Mouse (Mus musculus) kidney, adult 8-10 months (tissue): ENCODE results near the gene Rnf2.
"Not testable (repeated sequence)": the region's sequence is repeated elsewhere in the genome, so short reads cannot be mapped to it uniquely, and the experiment has no call there.

Source experiments
- DNase-seq, 2 experiments: peaks; one replicate each; pipeline ENCODE4 v3.0.0; 2022

The Rnf2 gene

DNA sequence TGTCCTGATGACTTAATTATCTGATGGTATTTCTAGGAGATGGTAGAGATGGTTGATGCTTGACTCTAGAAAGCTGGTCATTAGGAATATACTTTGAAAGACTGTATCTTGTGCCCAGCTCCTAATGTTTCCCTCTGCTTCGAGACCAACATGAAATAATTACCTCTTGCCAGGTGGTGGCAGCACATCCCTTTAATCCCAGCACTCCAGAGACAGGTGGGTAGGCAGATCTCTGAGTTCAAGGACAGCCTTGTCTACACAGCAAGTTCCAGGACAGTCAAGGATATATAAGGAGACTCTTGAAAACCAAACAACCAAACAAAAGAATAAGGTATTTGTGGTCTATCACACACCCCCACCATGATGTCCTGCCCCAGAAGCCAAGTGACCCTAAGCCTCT is 17.2 kb downstream of the Rnf2 start:
- peak; percentile 15 to 33 for DNase-seq

DNA sequence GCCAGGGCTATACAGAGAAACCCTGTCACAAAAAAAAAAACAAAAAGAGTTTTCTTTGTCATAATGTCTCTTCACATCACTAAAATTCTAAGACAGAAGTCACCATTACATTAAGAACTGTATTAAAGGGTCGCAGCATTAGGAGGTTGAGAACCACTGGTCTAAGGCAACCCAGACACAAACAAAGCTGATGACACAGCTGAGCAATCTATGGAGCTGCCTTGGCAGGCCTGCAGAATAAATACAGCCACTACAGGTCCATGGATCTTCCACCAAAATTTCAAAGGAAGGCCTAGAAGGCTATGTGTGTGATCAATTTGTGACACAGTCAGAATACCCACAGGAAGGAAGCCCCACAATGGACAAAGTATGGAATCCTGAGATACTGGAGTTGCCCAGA is 18.3 kb downstream of the Rnf2 start:
- no peak for DNase-seq

DNA sequence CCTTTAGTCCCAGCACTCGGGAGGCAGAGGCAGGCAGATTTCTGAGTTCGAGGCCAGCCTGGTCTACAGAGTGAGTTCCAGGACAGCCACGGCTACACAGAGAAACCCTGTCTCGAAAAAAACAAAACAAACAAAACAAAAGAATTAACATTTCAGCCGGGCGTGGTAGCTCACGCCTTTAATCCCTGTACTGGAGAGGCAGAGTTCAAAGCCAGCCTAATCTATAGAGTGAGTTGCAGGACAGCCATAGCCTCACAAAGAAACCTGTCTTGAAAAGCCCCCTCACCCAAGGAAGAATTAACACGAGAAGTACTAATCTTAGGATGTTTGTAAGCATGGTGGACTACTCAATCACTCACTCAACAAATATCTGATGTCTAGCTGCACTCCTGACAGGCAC is 28.4 kb downstream of the Rnf2 start:
- not testable (repeated sequence) for DNase-seq

DNA sequence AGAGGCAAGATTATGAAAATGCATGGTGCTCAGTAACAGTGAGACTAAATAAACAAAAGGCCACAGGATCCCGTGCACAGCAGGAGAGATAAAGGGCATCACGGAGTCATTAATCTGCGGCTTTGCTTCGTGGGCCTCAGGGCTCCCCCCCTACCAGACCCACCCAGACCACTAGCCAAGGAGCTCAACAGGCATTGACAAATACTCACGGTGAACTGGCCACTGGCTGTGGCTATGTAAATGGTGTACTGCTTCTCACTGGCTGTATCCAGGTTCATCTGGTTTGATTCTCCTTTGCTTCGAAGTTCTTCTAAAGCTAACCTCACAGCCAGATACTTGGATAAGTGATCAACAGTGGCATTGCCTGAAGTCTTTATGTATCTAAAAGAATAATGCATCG is 29.3 kb downstream of the Rnf2 start:
- DNase-seq, result no peak

DNA sequence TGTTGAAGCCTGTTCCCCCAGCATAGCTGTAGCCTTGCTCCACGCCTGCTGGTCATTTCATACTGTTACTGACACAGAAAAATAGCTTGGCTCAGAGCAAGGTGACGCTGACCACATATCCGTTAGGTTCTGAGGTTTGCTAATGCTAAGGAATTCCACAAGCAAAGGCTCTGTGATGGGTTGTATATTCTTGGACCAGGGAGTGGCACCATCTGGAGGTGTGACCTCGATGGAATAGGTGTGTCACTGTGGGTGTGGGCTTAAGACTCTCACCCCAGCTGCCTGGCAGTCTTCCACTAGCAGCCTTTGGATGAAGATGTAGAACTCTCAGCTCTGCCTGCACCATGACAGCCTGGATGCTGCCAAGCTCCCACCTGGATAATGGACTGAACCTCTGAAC is 34.2 kb downstream of the Rnf2 start:
- no peak for DNase-seq

DNA sequence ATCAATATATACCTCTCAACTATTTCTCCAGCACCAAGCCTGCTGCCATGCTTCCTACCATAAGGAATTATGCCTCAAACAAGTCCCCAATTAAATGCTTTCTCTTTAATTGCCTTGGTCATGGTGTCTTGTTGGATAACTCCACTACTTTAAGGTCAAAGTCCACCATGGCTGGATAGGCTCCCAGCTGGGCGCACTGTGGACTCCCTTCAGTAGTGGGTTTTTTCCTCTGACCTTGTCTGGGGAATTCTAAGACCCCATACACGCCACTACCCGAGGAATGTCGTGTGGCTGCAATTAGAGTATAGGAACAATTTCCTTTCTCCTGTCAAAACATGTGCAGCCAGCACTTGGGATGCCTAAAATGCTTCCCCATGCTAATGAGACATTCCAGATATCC is 35.8 kb downstream of the Rnf2 start:
- DNase-seq, result peak; percentile 59 to 68

DNA sequence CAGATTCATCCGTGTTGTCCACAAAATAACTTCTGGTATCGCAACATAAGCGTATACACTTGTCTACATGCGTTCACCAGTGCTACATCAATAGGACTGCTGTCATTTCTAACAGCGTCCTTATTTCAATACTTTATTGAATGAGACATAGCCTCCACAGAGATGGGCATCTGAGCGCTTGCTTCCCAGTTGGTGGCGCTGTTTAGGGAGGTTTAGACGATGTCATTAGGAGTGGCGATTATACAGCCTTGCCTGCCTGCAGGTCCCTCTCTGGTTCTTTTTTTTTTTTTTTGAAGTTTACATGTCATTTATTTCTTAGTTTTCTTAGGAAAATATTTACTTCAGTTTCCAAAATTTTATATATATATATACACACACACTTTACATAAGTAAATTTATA is 39.5 kb downstream of the Rnf2 start:
- DNase-seq, result no peak

DNA sequence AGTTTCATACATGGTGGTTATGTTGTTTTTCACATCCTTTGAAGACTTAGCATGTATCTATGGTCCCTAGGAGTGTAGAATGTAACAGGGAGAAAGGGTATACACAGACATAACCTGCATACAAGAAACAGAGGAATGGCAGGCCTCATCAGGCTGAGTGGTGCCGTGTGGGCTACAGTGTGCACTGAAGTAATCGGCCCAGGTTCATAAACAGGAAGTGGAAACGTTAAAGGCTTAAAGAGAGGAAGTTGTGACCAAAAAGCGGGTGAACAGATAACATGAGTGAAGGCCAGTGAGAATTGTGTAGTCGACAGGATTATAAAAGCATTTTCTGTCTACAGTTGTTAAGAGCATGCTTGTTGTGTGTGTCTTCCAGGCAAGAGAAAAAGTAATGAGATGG is 43.7 kb downstream of the Rnf2 start:
- DNase-seq, result no peak

DNA sequence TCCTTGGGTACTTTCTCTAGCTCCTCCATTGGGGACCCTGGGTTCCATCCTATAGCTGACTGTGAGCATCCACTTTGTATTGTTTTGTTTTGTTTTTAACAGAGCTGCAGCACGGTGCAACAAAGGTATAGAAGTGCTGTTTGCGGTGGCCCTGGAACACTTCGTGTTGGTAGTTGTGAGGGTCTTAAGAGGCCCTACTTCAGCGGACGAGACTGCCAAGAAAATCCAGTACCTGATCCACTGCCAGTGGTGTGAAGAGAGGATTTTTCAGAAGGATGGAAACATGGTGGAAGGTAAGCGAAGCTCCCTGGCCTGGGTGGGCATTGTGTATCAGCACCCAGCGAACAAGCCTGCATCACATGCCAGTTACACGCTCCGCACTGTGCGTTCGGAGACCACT is 48.8 kb downstream of the Rnf2 start:
- no peak for DNase-seq

DNA sequence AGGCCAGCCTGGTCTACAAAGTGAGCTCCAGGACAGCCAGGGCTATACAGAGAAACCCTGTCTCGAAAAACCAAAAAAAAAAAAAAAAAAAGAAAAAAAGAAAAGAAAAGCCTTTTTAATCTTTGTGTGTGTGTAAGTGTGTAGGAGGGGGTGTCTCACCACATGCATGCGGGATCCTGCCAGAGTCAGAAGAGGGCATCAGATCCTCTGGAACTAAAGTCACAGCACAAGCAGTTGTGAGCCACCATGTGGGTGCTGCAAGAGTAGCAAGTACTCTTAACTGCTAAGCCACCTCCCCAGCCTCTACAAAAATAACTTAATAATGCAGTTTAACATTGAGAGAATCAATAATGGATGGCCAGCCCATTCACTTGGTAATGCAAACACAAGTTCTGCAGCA is 49.9 kb downstream of the Rnf2 start:
- no peak for DNase-seq

DNA sequence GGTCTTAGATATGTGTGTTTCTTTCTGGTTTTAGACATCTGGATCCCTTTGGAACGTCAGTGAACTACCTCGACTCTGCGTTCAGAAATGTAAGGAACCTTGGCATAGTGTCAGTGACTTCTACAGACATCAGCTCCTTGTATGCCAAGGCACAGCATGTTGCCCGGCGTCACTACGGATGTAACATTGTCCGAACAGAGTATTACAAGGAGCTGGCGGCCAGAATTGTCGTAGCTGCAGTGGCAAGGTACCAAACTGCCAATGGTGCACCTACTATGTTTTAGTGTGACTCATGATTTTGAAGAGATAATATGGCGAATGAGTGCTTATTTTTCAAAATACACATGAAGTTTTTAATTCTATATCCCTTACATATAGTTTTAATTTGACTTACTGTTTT is 50.9 kb downstream of the Rnf2 start:
- DNase-seq, result no peak

DNA sequence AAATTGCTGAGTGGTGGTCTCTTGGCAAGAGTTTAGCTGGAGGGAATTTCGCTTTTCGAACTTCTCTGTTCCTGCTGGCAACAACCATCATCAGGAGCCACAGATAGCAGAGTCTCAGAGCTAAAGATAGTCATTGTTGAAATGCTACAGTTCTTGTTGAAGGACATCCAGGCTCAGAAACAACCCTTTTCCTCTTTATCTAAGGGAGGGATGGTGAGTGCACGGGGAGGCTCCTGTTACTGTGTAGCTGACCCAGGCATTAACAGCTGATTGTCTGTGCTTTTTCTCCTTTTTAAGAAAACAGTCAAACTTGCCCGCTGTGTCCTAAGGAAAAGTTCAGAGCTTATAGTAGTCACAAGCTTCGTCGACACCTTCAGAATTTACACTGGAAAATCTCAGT is 65.3 kb downstream of the Rnf2 start:
- no peak for DNase-seq

DNA sequence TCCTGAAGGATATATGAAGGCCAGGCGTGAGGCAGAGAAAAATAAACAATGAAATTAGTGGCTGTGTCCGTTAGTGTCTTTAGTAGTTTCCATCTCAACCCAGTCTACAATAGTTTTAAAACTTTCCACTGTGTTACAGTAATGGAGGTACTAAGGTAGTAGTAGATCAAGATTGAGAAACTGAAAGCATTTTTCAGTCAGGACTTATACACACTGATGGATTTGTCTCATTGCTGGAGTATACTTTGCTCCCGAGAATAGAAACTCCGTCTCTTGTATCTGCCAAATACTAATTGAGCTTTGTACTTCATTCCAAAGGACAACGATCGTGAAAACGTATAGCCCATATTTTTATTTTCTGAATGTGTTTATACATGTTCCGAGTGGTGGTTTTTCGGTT is 71.4 kb downstream of the Rnf2 start:
- no peak for DNase-seq

DNA sequence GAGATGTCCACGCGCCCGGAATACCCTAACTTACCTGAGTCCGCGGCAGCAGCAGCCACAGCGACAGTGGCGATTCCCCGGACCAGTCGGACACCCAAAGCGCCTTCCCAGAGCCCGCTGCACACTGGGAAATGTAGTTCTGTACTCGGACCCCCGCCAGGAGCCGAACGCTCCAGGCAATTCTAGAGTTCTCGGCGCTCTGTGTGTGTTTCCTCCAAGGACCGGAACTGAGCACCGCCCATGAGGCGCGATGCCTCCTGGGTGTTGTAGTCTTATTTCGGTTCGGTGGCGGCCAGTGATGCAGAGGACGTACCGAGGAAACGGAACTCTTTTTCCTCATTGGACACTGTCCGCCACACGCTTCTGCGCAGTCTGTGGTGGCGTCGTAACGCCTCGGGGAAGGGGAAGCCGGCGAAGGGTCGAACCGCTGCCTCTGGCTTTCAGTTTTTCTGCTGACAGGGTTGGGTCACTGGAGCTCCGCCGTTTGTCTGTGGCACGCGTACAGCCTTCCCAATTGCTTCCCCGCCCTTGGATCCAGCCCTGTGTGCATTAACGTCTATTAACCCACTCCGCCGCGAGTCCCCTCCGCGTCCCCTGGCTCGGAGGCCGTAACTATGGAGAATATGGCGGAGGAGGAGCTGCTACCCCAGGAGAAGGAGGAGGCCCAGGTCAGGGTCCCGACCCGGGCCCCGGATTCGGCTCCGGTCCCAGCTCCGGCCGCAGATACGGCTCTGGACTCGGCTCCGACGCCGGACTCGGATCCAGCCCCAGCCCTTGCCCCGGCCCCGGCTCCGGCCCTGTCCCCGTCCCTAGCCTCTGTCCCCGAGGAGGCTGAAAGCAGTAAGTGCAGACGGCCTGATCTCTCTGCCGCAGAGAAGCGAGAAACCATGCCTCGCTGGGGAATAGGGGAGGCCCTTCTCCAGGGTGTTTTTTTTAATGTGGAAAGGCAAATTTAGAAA is 72.2 kb downstream of the Rnf2 start, which contains the start of the genes Swt1 and Trmt1l:
Swt1 (minus strand) TSS at position 193 of the 959 bp plus-strand sequence.
Trmt1l (plus strand) TSS at position 280 of the 959 bp plus-strand sequence.
- DNase-seq, result peak; percentile 99

DNA sequence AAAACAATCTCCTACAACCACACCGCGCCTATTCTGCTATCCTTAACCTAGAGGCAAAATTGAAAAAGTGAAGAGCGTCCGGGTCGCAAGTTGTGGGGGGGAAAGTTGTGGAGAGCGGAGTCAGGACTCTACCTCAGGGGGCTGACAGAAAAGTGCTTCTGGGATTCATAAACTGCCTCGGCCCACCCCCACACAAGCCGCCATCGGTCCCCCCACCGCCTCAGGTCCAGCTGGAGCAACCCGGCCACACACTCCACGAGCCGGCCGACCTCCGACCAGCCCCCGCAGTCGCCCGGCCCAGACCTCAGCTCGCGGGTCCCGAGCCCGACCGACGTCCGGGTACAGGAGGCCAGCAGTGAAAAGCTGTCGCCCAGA is 72.9 kb downstream of the Rnf2 start:
- DNase-seq, result no peak

DNA sequence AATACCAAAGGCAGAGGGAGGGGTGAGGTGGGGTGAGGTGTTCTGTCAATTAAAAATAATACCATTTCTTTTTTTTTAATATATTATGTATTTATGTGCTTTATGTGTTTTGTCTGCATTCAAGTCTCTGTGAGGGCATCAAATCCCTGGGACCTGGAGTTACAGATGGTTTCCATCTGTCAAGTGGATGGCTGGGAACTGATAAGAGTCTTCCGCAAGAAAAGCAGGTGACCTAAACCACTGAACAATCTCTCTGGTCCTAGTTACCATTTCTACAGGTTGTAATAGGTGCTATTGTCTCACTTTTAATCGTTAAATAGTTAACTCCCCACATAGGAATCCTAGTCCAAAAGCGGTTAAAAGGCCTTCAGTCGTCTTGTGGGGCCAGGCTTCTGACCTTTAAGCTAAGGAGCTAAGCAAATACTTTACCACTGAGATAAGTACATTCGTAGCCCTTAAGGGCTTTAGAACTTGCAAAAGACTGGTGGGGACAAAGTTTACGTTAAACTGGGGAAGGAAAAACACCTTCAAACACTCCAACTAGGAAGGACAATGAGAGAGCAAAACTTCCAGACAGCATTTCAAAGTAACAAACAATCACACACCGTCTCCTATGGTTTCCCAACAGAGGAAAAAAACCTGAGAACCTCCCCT is 73.7 kb downstream of the Rnf2 start:
- DNase-seq, result no peak

DNA sequence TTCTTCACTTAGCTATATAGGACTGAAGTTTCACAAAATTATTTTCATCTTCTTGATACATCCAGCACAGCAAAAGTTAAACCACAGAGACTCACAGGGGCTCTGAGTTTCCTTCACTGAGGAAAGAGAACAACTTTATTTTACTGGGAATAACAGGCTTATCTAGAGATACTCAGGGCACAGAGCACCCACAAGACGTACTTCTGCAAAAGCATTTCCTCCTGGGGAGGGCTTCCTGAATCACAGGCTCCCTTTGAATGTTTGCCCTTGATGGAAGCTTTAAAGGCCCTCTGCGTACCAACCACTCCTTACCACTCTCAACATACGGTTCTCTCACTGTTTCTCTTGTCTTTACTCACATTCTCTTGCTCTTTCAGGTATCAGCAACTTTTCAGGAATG is 78.6 kb downstream of the Rnf2 start:
- DNase-seq, result no peak

DNA sequence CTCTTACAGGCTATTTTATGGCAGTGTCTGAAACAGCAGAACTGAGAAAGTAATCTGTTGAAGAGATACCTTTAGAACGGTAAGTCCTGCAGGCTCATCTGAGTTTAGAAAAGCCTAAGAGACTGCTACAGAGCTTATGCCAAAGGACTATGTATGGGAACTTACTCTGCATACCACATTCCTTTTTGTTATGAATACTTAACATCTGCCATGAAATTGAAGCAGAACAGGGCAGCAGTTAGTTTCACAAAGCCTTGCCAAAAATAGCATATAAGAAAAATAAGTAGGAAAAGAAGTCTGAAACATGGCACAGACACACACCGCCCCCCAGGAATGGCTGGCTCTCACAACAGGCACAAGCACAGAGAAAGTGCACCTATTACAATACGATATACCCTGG is 90.9 kb downstream of the Rnf2 start:
- DNase-seq, result no peak
